8 mouse cellular contexts compared by ENCODE assay signal in genomic region chr5:30920621-30921020, GRCm38 (mm10). TPM values are rescaled to one million over a fixed set of nuclear protein-coding genes. Genes with fewer than 3 reads are reported as not detected.
DNase-seq lines count a peak whose midpoint lies in the region; ATAC-seq and TF ChIP-seq lines count a peak whose summit lies in the region.

No protein-coding gene starts in this region.

- 0 out of 2 replicates have a peak overlapping the region, but pooled peaks have one; percentile 47 for H3K4me3 ChIP-seq in lung, embryonic 14.5 days (ENCODE audit: low read depth, low read length)
- H3K4me3 ChIP-seq in heart, embryonic 16.5 days (ENCODE audit: low read length) = no peak overlapping the region
- no peak overlapping the region for H3K4me3 ChIP-seq in limb, embryonic 15.5 days
- H3K4me3 ChIP-seq in stomach, embryonic 15.5 days (replicated peaks) = peak overlapping the region; percentile 58

- H3K9me3 ChIP-seq in lung, embryonic 14.5 days (ENCODE audit: low read depth, low read length) = no peaks in the 10 kb centered on the region
- no peaks in the 10 kb centered on the region for H3K9me3 ChIP-seq in heart, embryonic 16.5 days (replicated peaks; ENCODE audit: control insufficient read depth, low read length)
- no peaks in the 10 kb centered on the region for H3K9me3 ChIP-seq in limb, embryonic 15.5 days
- no peaks in the 10 kb centered on the region for H3K9me3 ChIP-seq in stomach, embryonic 15.5 days

- peaks cover 45% of the 10 kb centered on the region for H3K36me3 ChIP-seq in lung, embryonic 14.5 days (ENCODE audit: insufficient read depth)
- peaks cover 5% of the 10 kb centered on the region for H3K36me3 ChIP-seq in heart, embryonic 16.5 days (ENCODE audit: control insufficient read depth, insufficient read depth)
- H3K36me3 ChIP-seq in limb, embryonic 15.5 days = peaks cover 46% of the 10 kb centered on the region
- peaks cover 36% of the 10 kb centered on the region for H3K36me3 ChIP-seq in stomach, embryonic 15.5 days

- peak overlapping the region; percentile 74 for H3K4me2 ChIP-seq in lung, embryonic 14.5 days
- peak overlapping the region; percentile 73 for H3K4me2 ChIP-seq in heart, embryonic 16.5 days (ENCODE audit: low read depth, low read length)
- H3K4me2 ChIP-seq in limb, embryonic 15.5 days = no peak overlapping the region
- H3K4me2 ChIP-seq in stomach, embryonic 15.5 days = peak overlapping the region; percentile 85

- TF ChIP-seq CTCF in lung, embryonic 14.5 days (IDR thresholded peaks at IDR 0.05; ENCODE audit: low read depth) = no peak

- no peak for DNase-seq in lung, embryonic 14.5 days
- no peak for DNase-seq in lung, postnatal 10 days
- DNase-seq in ovary, postnatal 10 days (ENCODE audit: low spot score) = no peak
- no peak for DNase-seq in thymus, postnatal 0 days (ENCODE audit: low spot score)
- DNase-seq in testis, postnatal 14 days (ENCODE audit: low spot score) = no peak

- no peak overlapping the region for H3K9ac ChIP-seq in lung, embryonic 14.5 days
- H3K9ac ChIP-seq in heart, embryonic 16.5 days (ENCODE audit: low read length) = peak overlapping the region; percentile 21; the same call in 1 of the 2 replicates
- no peak overlapping the region for H3K9ac ChIP-seq in limb, embryonic 15.5 days
- H3K9ac ChIP-seq in stomach, embryonic 15.5 days = no peak overlapping the region

- no peaks in the 10 kb centered on the region for H3K27me3 ChIP-seq in lung, embryonic 14.5 days (ENCODE audit: insufficient read depth, low read length)
- H3K27me3 ChIP-seq in heart, embryonic 16.5 days (ENCODE audit: control insufficient read depth, insufficient read depth, low read length) = no peaks in the 10 kb centered on the region
- no peaks in the 10 kb centered on the region for H3K27me3 ChIP-seq in limb, embryonic 15.5 days
- no peaks in the 10 kb centered on the region for H3K27me3 ChIP-seq in stomach, embryonic 15.5 days (replicated peaks)

- 0 out of 2 replicates have a peak, but pooled peaks cover 6% of the 10 kb centered on the region for H3K4me1 ChIP-seq in lung, embryonic 14.5 days (ENCODE audit: insufficient read depth)
- H3K4me1 ChIP-seq in heart, embryonic 16.5 days (ENCODE audit: control insufficient read depth, insufficient read depth, low read length) = peaks cover 29% of the 10 kb centered on the region
- peaks cover 70% of the 10 kb centered on the region for H3K4me1 ChIP-seq in limb, embryonic 15.5 days
- H3K4me1 ChIP-seq in stomach, embryonic 15.5 days = peaks cover 60% of the 10 kb centered on the region

- no peak; the same call in 1 of the 2 replicates for ATAC-seq in lung, embryonic 14.5 days (ENCODE audit: insufficient read depth)
- no peak for ATAC-seq in heart, embryonic 16.5 days (replicated peaks; ENCODE audit: extremely low read depth, insufficient read depth, low FRiP score)
- no peak for ATAC-seq in limb, embryonic 15.5 days (ENCODE audit: insufficient number of reproducible peaks, low FRiP score, low TSS enrichment, low read depth)
- no peak for ATAC-seq in stomach, embryonic 15.5 days (ENCODE audit: insufficient read depth, low FRiP score, low read depth)

- no peak overlapping the region for H3K27ac ChIP-seq in lung, embryonic 14.5 days (ENCODE audit: low read depth)
- H3K27ac ChIP-seq in heart, embryonic 16.5 days (ENCODE audit: low read length) = no peak overlapping the region
- H3K27ac ChIP-seq in limb, embryonic 15.5 days = peak overlapping the region; percentile 67; the same call in 1 of the 2 replicates
- H3K27ac ChIP-seq in stomach, embryonic 15.5 days = peak overlapping the region; percentile 44; the same call in 1 of the 2 replicates

- WGBS in lung, embryonic 14.5 days = 58% methylated on average over 19 of the region's 19 CpGs
- WGBS in heart, embryonic 16.5 days = 65% methylated on average over 19 of the region's 19 CpGs
- 69% methylated on average over 19 of the region's 19 CpGs for WGBS in limb, embryonic 15.5 days
- WGBS in stomach, embryonic 15.5 days = 52% methylated on average over 19 of the region's 19 CpGs

RNA-seq across cellular contexts. Expression of gene Khk, which starts 0.6 kb away (rescaled TPM):
- polyA plus RNA-seq in lung, embryonic 14.5 days (2014; fragmentation: Nextera tagmentation; extraction: Ambion mirVana) = 13.0 and 15.0 TPM in 2 replicates
- polyA plus RNA-seq in heart, embryonic 16.5 days (2015; fragmentation: Nextera tagmentation; extraction: Ambion mirVana) = 12.9 and 15.0 TPM in 2 replicates
- polyA plus RNA-seq in limb, embryonic 15.5 days (2015; fragmentation: Nextera tagmentation; extraction: Ambion mirVana) = 23.6 and 28.1 TPM in 2 replicates
- polyA plus RNA-seq in stomach, embryonic 15.5 days (2015; fragmentation: Nextera tagmentation; extraction: Ambion mirVana) = 21.0 and 25.5 TPM in 2 replicates
- 31.7 and 32.5 TPM in 2 replicates for polyA plus RNA-seq in thymus, postnatal 0 days (2015; fragmentation: Nextera tagmentation; extraction: Ambion mirVana)

RNA-seq across cellular contexts. Expression of gene Emilin1, which starts 7.4 kb away (rescaled TPM):
- 162 and 185 TPM in 2 replicates for polyA plus RNA-seq in lung, embryonic 14.5 days (2014; fragmentation: Nextera tagmentation; extraction: Ambion mirVana)
- 145 and 157 TPM in 2 replicates for polyA plus RNA-seq in heart, embryonic 16.5 days (2015; fragmentation: Nextera tagmentation; extraction: Ambion mirVana)
- 274 and 287 TPM in 2 replicates for polyA plus RNA-seq in limb, embryonic 15.5 days (2015; fragmentation: Nextera tagmentation; extraction: Ambion mirVana)
- polyA plus RNA-seq in stomach, embryonic 15.5 days (2015; fragmentation: Nextera tagmentation; extraction: Ambion mirVana) = 252 and 255 TPM in 2 replicates
- polyA plus RNA-seq in thymus, postnatal 0 days (2015; fragmentation: Nextera tagmentation; extraction: Ambion mirVana) = 47.0 and 47.5 TPM in 2 replicates

RNA-seq across cellular contexts. Expression of gene Ost4, which starts 13.0 kb away (rescaled TPM):
- polyA plus RNA-seq in lung, embryonic 14.5 days (2014; fragmentation: Nextera tagmentation; extraction: Ambion mirVana) = 472 and 477 TPM in 2 replicates
- polyA plus RNA-seq in heart, embryonic 16.5 days (2015; fragmentation: Nextera tagmentation; extraction: Ambion mirVana) = 349 and 355 TPM in 2 replicates
- polyA plus RNA-seq in limb, embryonic 15.5 days (2015; fragmentation: Nextera tagmentation; extraction: Ambion mirVana) = 464 and 505 TPM in 2 replicates
- polyA plus RNA-seq in stomach, embryonic 15.5 days (2015; fragmentation: Nextera tagmentation; extraction: Ambion mirVana) = 443 and 450 TPM in 2 replicates
- polyA plus RNA-seq in thymus, postnatal 0 days (2015; fragmentation: Nextera tagmentation; extraction: Ambion mirVana) = 396 and 461 TPM in 2 replicates

RNA-seq across cellular contexts. Expression of gene Cgref1, which starts 24.8 kb away (rescaled TPM):
- 2.3 and 2.6 TPM in 2 replicates for polyA plus RNA-seq in lung, embryonic 14.5 days (2014; fragmentation: Nextera tagmentation; extraction: Ambion mirVana)
- polyA plus RNA-seq in heart, embryonic 16.5 days (2015; fragmentation: Nextera tagmentation; extraction: Ambion mirVana) = 2.6 and 2.7 TPM in 2 replicates
- polyA plus RNA-seq in limb, embryonic 15.5 days (2015; fragmentation: Nextera tagmentation; extraction: Ambion mirVana) = 21.0 and 31.7 TPM in 2 replicates
- polyA plus RNA-seq in stomach, embryonic 15.5 days (2015; fragmentation: Nextera tagmentation; extraction: Ambion mirVana) = 11.7 and 14.8 TPM in 2 replicates
- 0.70 and 0.71 TPM in 2 replicates for polyA plus RNA-seq in thymus, postnatal 0 days (2015; fragmentation: Nextera tagmentation; extraction: Ambion mirVana)

RNA-seq across cellular contexts. Expression of gene Agbl5, which starts 32.1 kb away (rescaled TPM):
- polyA plus RNA-seq in lung, embryonic 14.5 days (2014; fragmentation: Nextera tagmentation; extraction: Ambion mirVana) = 25.2 and 26.0 TPM in 2 replicates
- 10.8 and 11.8 TPM in 2 replicates for polyA plus RNA-seq in heart, embryonic 16.5 days (2015; fragmentation: Nextera tagmentation; extraction: Ambion mirVana)
- polyA plus RNA-seq in limb, embryonic 15.5 days (2015; fragmentation: Nextera tagmentation; extraction: Ambion mirVana) = 16.4 and 21.9 TPM in 2 replicates
- polyA plus RNA-seq in stomach, embryonic 15.5 days (2015; fragmentation: Nextera tagmentation; extraction: Ambion mirVana) = 15.9 and 23.1 TPM in 2 replicates
- 13.3 and 15.9 TPM in 2 replicates for polyA plus RNA-seq in thymus, postnatal 0 days (2015; fragmentation: Nextera tagmentation; extraction: Ambion mirVana)

Comparison
In these comparisons a context has a peak if more than half of its experiments do, and no peak if none do; other contexts are left out.
1. H3K27ac ChIP-seq: peak in limb, embryonic 15.5 days (single experiment) and stomach, embryonic 15.5 days (single experiment); none in lung, embryonic 14.5 days (single experiment) and heart, embryonic 16.5 days (single experiment).
2. H3K4me3 ChIP-seq: peak in lung, embryonic 14.5 days (single experiment) and stomach, embryonic 15.5 days (single experiment); none in heart, embryonic 16.5 days (single experiment) and limb, embryonic 15.5 days (single experiment).